Mouse (Mus musculus): Measurements from ENCODE around the gene Krt86.
"Not testable (repeated sequence)": the region's sequence is repeated elsewhere in the genome, so short reads cannot be mapped to it uniquely, and the experiment has no call there.

Gene Krt86

DNA sequence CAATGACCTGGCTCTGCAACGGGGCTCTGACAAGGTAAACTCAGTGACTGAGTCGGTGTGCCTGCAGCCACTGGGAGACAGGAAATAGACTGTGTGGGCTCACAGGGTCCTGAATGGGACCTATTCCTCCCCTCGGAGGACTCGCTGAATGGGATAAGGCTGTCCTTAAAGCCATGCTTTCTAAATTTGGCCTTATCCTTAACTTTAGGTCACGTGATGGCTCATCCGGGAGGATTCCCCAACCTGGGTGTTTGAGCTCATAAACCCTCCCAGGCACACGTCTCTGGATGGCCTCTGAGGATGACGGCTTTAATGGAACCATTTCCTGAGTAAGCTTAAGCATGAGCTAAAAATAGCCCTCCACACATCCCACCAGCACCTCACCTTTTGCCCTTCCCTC is 19.4 kb downstream of the Krt86 start:
- DNase-seq (ENCODE audit: low spot score) = no peak

DNA sequence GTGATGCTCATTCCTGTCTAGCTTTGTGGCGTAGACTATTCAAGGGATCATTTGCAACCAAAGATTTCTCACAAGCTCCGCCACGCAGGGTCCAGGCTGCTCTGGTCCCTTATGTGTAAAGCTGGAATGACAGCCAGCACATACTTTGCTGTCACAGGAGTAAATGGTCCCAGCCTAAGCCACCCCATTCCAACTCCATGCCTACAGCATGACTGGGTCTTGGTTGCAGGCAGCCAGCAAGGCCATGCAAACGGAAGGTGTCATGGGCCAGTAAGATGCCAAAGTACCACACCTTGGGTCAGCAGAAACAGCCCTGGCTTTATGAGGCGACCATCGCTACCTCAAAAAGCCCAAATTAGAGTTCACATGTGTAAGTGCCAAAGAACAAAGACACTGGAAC is 20.4 kb downstream of the Krt86 start:
- DNase-seq (ENCODE audit: low spot score) = no peak

- DNase-seq (ENCODE audit: low spot score) = no peak
Observed at GRCm38 (mm10) chr15:101494203-101494602, 20.9 kb downstream of the Krt86 start.

DNA sequence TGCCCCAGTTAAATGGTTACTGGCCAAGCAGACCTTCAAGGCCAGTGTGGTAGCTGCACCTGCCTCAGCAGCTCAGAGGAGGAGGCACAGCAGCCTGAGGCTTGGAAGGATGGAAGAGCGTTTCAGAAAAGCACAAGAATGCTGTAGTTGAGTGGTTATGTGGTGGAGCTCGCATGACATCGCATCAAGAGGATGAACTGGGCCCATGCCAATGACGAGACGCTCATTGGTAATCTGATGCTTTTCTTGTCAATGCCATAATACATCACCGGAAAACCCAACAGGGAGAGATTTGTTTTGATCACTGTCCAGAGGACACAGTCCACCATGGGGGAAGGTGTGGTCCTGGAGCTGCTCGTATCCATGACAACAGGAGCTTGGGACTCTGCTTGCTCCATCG is 22.0 kb downstream of the Krt86 start:
- DNase-seq (ENCODE audit: low spot score) = no peak

GRCm38 (mm10) chr15:101497181-101497580 is 23.9 kb downstream of the Krt86 start:
- DNase-seq (ENCODE audit: low spot score) = no peak

- no peak for DNase-seq (ENCODE audit: low spot score)
Observed at GRCm38 (mm10) chr15:101506896-101507758, 33.8 kb downstream of the Krt86 start.

- no peak for DNase-seq (ENCODE audit: low spot score)
Observed at GRCm38 (mm10) chr15:101508247-101508646, 35.0 kb downstream of the Krt86 start.

- not testable (repeated sequence) for DNase-seq (ENCODE audit: low spot score)
Observed at GRCm38 (mm10) chr15:101517161-101517560, 43.9 kb downstream of the Krt86 start, which contains the start of gene Gm49425. Gm49425 (minus strand) TSS chr15:101517261.

DNA sequence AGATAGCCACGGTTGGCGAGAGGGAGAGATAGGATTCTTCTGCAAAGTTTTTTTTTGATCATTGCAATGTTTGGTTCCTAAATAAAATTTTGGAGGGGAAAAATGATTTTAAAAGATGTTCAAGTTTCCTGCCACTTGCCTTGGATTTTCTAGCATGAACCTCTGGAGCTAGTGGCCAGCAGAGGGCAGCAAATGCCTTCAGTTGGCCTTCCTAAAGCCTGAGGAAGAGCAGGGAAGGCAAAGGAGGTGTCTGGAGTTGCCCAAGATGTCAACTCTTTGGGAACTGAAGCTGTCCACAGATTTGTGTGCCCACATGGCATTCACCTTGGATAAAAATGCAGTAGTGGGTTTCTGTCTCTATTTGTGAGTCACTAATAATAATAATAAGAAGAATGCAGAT is 46.5 kb downstream of the Krt86 start:
- DNase-seq (ENCODE audit: low spot score) = no peak

DNA sequence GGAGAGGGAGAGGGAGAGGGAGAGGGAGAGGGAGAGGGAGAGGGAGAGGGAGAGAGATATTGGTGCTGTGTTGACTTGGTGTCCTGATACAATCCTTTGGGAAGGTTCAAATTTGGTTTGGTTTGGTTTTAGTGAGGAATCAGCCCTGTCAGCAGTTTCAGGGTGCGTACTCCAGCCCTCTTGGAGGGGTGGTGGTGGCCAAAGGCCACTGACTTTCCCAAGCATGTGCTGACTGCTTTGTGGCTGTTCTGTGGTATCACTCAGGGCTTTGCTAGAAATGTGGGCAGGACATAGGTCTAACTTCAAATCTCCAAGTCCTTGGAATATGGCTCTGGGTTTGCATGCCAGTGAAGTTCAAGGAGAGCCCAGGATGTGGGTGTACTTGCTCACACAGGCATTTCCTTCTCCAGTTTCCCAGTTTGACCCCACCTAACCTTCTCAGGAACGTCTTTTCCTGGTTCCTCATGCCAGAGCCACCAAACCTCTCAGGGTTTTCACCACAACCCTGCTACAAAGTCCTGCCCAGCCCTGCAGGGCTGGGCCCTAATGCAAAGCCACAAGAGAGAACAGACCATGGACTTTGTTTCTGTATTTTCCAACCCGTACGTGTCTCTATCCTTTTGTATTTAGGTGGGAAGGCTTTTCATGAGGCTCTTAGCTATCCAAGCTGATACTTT is 49.4 kb downstream of the Krt86 start:
- DNase-seq (ENCODE audit: low spot score) = no peak
